Mouse (Mus musculus) ES-Bruce4 (cell line): Measurements from ENCODE around the gene Med6.

ENCODE experiments used
- EP300 ChIP-seq: IDR thresholded peaks from 2 replicates; pipeline ENCODE4 v1.6.1; 2011; ENCODE audit warnings: low read depth, low read length; ENCODE audit not compliant: insufficient read depth
- POLR2A ChIP-seq: IDR thresholded peaks from one replicate; pipeline ENCODE4 v1.8.1; 2011; ENCODE audit warnings: low read length; ENCODE audit not compliant: insufficient read depth

DNA sequence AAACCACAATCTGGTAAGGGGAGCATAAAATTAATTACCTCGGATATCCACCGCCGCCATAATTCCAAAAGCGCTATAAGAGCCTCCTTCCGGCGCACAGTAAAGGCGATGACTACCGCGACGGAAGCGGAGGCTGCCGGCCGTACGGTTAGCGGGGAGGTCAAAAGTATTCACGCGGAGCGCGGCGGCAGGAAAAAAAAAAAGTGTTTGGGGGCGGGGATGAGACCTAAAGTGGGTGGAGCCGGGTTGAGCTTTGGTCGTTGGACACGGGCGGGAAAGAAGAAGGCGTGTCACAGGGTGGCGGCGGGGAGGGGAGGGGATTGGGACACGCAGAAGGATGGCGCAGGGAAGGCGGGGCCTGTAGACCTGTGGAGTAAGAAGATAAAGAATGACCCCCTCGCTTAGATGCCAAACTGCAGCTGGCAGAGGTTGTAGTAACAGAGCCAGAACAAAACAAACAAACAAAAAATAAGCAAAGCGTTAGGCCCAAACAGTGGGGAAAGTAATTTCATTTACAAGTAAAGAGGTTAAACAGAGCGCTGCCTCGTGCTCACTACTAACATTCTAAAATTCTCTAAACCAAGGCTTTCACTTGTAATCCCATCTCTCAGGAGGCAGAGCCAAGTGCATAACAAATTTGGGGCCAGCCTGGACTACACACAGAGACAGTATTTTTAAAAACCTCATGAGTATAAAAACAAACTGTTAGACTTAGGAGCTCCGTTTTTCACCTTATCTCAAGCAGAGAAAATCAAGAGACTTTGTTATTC lies at the start of gene Med6:
- TF ChIP-seq EP300 (0 out of 2 replicates have a peak, but pooled peaks have one; percentile 2), POLR2A (no peak)
